Mouse (Mus musculus) forelimb bud, embryonic 11.5 days (tissue): Measurements from ENCODE around the gene Rreb1.

Experiments used
- DNase-seq: peaks from one replicate; pipeline ENCODE4 v3.0.0-alpha.2; 2012; ENCODE audit warnings: low read depth, low spot score

The Rreb1 gene

GRCm38 (mm10) chr13:37912011-37912410 is 133.8 kb downstream of the Rreb1 start:
- no peak for DNase-seq

GRCm38 (mm10) chr13:37912591-37913467 is 134.6 kb downstream of the Rreb1 start:
- peak; percentile 11 for DNase-seq

- DNase-seq, result no peak
Observed at GRCm38 (mm10) chr13:37913963-37914362, 135.8 kb downstream of the Rreb1 start.

- DNase-seq, result no peak
Observed at GRCm38 (mm10) chr13:37918336-37919261, 140.4 kb downstream of the Rreb1 start.

- no peak for DNase-seq
Observed at GRCm38 (mm10) chr13:37919711-37920277, 141.6 kb downstream of the Rreb1 start.

- no peak for DNase-seq
Observed at GRCm38 (mm10) chr13:37920727-37921126, 142.5 kb downstream of the Rreb1 start.

GRCm38 (mm10) chr13:37923091-37923490 is 144.9 kb downstream of the Rreb1 start:
- DNase-seq, result no peak

GRCm38 (mm10) chr13:37923643-37924460 is 145.7 kb downstream of the Rreb1 start:
- DNase-seq, result no peak

- DNase-seq, result no peak
Observed at GRCm38 (mm10) chr13:37924461-37924948, 146.3 kb downstream of the Rreb1 start.

GRCm38 (mm10) chr13:37926394-37926793 is 148.2 kb downstream of the Rreb1 start:
- no peak for DNase-seq

- DNase-seq, result no peak
Observed at GRCm38 (mm10) chr13:37929532-37929931, 151.3 kb downstream of the Rreb1 start.

GRCm38 (mm10) chr13:37930091-37930490 is 151.9 kb downstream of the Rreb1 start:
- DNase-seq, result no peak

GRCm38 (mm10) chr13:37930621-37931020 is 152.4 kb downstream of the Rreb1 start:
- no peak for DNase-seq

GRCm38 (mm10) chr13:37931210-37931922 is 153.2 kb downstream of the Rreb1 start:
- DNase-seq, result no peak

- no peak for DNase-seq
Observed at GRCm38 (mm10) chr13:37934075-37934474, 155.9 kb downstream of the Rreb1 start.

- no peak for DNase-seq
Observed at GRCm38 (mm10) chr13:37934920-37935319, 156.7 kb downstream of the Rreb1 start.

- DNase-seq, result no peak
Observed at GRCm38 (mm10) chr13:37936351-37936750, 158.2 kb downstream of the Rreb1 start.

- no peak for DNase-seq
Observed at GRCm38 (mm10) chr13:37940167-37940566, 162.0 kb downstream of the Rreb1 start.

GRCm38 (mm10) chr13:37940649-37941048 is 162.4 kb downstream of the Rreb1 start:
- no peak for DNase-seq

- DNase-seq, result no peak
Observed at GRCm38 (mm10) chr13:37941138-37941645, 163.0 kb downstream of the Rreb1 start.
